10 mouse cellular contexts compared by ENCODE assay signal in genomic region chrX:112348395-112348791, GRCm38 (mm10). TPM values are rescaled to one million over a fixed set of nuclear protein-coding genes. Genes with fewer than 3 reads are reported as not detected.
DNase-seq lines count a peak whose midpoint lies in the region; ATAC-seq and TF ChIP-seq lines count a peak whose summit lies in the region.
"Had no signal": no experiment of that assay in that cellular context is flagged by ENCODE, and none has a peak within 500 bp of the region (broad histone marks: within the 10 kb centered on the region; RNA-seq: fewer than 3 reads in every experiment).

No protein-coding gene starts in this region.

- intact Hi-C loops in left cerebral cortex, adult 2 months (cut with DNase I) = loop anchor here (5.0 to 10.0 kb wide), 2 partner anchors 434 to 1151 kb away; no protein-coding TSS in a partner anchor
- intact Hi-C loops in gastrocnemius, postnatal 14 days (cut with DNase I; ENCODE audit: low total_unique reads) = no loop called here

- 31% methylated on average over 3 of the region's 3 CpGs for WGBS in forebrain, embryonic 14.5 days
- WGBS in forebrain, embryonic 15.5 days = 22% methylated on average over 3 of the region's 3 CpGs
- WGBS in large intestine, adult 2 months = 46% methylated on average over 3 of the region's 3 CpGs

- no peak overlapping the region for H3K9ac ChIP-seq in forebrain, embryonic 14.5 days (ENCODE audit: low read length)
- H3K9ac ChIP-seq in forebrain, embryonic 15.5 days (replicated peaks) = no peak overlapping the region
- H3K9ac ChIP-seq: heart, embryonic 13.5 days had no signal

- H3K27ac ChIP-seq in forebrain, embryonic 14.5 days (ENCODE audit: low read depth, low read length) = no peak overlapping the region
- no peak overlapping the region for H3K27ac ChIP-seq in forebrain, embryonic 15.5 days (replicated peaks)
- H3K27ac ChIP-seq in left cerebral cortex, adult 2 months = no peak overlapping the region
- H3K27ac ChIP-seq: heart, embryonic 13.5 days had no signal

- peak; percentile 78 for DNase-seq in forebrain, embryonic 14.5 days (ENCODE audit: low spot score)
- peak in 1 of 2 experiments; percentile 9 for DNase-seq in left cerebral cortex, adult 2 months (ENCODE audit: extremely low spot score in 1 of 2, low spot score in 2 of 2)
- DNase-seq in left cerebral cortex, adult 11 months (ENCODE audit: low spot score) = no peak
- peak; percentile 2 for DNase-seq in ES-CJ7 (ENCODE audit: low read depth, low spot score)
- peak; percentile 10 for DNase-seq in large intestine, adult 2 months (ENCODE audit: low read depth, low spot score)
- DNase-seq in yolk sac, embryonic 10.5 days (ENCODE audit: low spot score) = no peak
- DNase-seq in gastrocnemius, postnatal 14 days = no peak

- H3K27me3 ChIP-seq in forebrain, embryonic 14.5 days (replicated peaks; ENCODE audit: control insufficient read depth, insufficient read depth, low read length) = no peaks in the 10 kb centered on the region
- H3K27me3 ChIP-seq in forebrain, embryonic 15.5 days = no peaks in the 10 kb centered on the region
- H3K27me3 ChIP-seq: heart, embryonic 13.5 days; megakaryocyte, embryonic 14.5 days had no signal

- H3K36me3 ChIP-seq in forebrain, embryonic 14.5 days (ENCODE audit: control insufficient read depth, insufficient read depth, low read length) = no peaks in the 10 kb centered on the region
- H3K36me3 ChIP-seq in forebrain, embryonic 15.5 days = no peaks in the 10 kb centered on the region

- H3K4me1 ChIP-seq in forebrain, embryonic 14.5 days (ENCODE audit: control insufficient read depth, insufficient read depth, low read length) = no peaks in the 10 kb centered on the region
- no peaks in the 10 kb centered on the region for H3K4me1 ChIP-seq in forebrain, embryonic 15.5 days
- H3K4me1 ChIP-seq: heart, embryonic 13.5 days; megakaryocyte, embryonic 14.5 days had no signal

- no peaks in the 10 kb centered on the region for H3K9me3 ChIP-seq in forebrain, embryonic 14.5 days (replicated peaks; ENCODE audit: control insufficient read depth, low read length)
- H3K9me3 ChIP-seq in forebrain, embryonic 15.5 days = no peaks in the 10 kb centered on the region
- H3K9me3 ChIP-seq: heart, embryonic 13.5 days; megakaryocyte, embryonic 14.5 days had no signal

- peak; percentile 62 for TF ChIP-seq CTCF in left cerebral cortex, adult 2 months (IDR thresholded peaks at IDR 0.05)

- no peak overlapping the region for H3K4me2 ChIP-seq in forebrain, embryonic 14.5 days (ENCODE audit: low read length)
- no peak overlapping the region for H3K4me2 ChIP-seq in forebrain, embryonic 15.5 days (replicated peaks)
- H3K4me2 ChIP-seq: heart, embryonic 13.5 days had no signal

- no peak overlapping the region for H3K4me3 ChIP-seq in forebrain, embryonic 14.5 days (ENCODE audit: low read depth, low read length)
- no peak overlapping the region for H3K4me3 ChIP-seq in forebrain, embryonic 15.5 days
- no peak overlapping the region for H3K4me3 ChIP-seq in left cerebral cortex, adult 2 months
- H3K4me3 ChIP-seq: heart, embryonic 13.5 days; megakaryocyte, embryonic 14.5 days had no signal

- 0 out of 2 replicates have a peak, but pooled peaks have one; percentile 62 for ATAC-seq in forebrain, embryonic 14.5 days
- ATAC-seq in forebrain, embryonic 15.5 days (replicated peaks) = no peak; the same call in 1 of the 2 replicates

RNA-seq across cellular contexts. Expression of gene Apool, which starts 37.3 kb away (rescaled TPM):
- polyA plus RNA-seq in forebrain, embryonic 14.5 days (2014; fragmentation: Nextera tagmentation; extraction: Ambion mirVana) = 25.9 and 32.2 TPM in 2 replicates
- 23.1 and 24.1 TPM in 2 replicates for polyA plus RNA-seq in forebrain, embryonic 15.5 days (2015; fragmentation: Nextera tagmentation; extraction: Ambion mirVana)
- 1 to 10 TPM; 4.9 to 6.0 TPM for total RNA-seq in left cerebral cortex, adult 2 months (2021)
- polyA plus RNA-seq in large intestine, adult 2 months (2012; rRNA removed) = 5.9 and 7.8 TPM in 2 replicates
- total RNA-seq in gastrocnemius, postnatal 14 days (2021) = 10 to 100 TPM; 48.3 to 53.6 TPM

RNA-seq across cellular contexts. Expression of gene Satl1, which starts 58.2 kb away (rescaled TPM):
- not detected in 2 replicates for polyA plus RNA-seq in forebrain, embryonic 14.5 days (2014; fragmentation: Nextera tagmentation; extraction: Ambion mirVana)
- not detected in 2 replicates for polyA plus RNA-seq in forebrain, embryonic 15.5 days (2015; fragmentation: Nextera tagmentation; extraction: Ambion mirVana)
- not detected for total RNA-seq in left cerebral cortex, adult 2 months (2021)
- not detected in 2 replicates for polyA plus RNA-seq in large intestine, adult 2 months (2012; rRNA removed)
- not detected for total RNA-seq in gastrocnemius, postnatal 14 days (2021)
- polyA plus RNA-seq: heart, embryonic 13.5 days had no signal

Comparison
In these comparisons a context has a peak if more than half of its experiments do, and no peak if none do; other contexts are left out.
1. DNase-seq: peak in forebrain, embryonic 14.5 days (single experiment), ES-CJ7 (single experiment) and large intestine, adult 2 months (single experiment); none in left cerebral cortex, adult 11 months (single experiment), yolk sac, embryonic 10.5 days (single experiment) and gastrocnemius, postnatal 14 days (single experiment).